Mouse (Mus musculus) embryonic facial prominence, embryonic 14.5 days (tissue): ENCODE measurements at regions not wholly inside any gene's neighbourhood (a gene's known extent, or its start where the extent isn't known, plus 50 kb on each side); places are given as distances from the start of the nearest gene placed in this dataset.

Source experiments
- ATAC-seq: fragments of 200-750 bp; cut with Nextera tagmentation; 2 replicates; pipeline ENCODE4 v1.8.0; 2017; ENCODE audit warnings: low read depth, moderate number of reproducible peaks, moderate TSS enrichment
- DNase-seq: peaks from one replicate; pipeline ENCODE4 v3.0.0-alpha.2; 2015; ENCODE audit warnings: low spot score
- H3K27ac ChIP-seq: fragments of 300-500 bp; sonication (generic); replicated peaks from 2 replicates; pipeline ENCODE4 v1.5.1; 2014; ENCODE audit warnings: low read depth, mild to moderate bottlenecking, low read length, moderate library complexity
- H3K27me3 ChIP-seq: fragments of 300-500 bp; sonication (generic); replicated peaks from 2 replicates; pipeline ENCODE4 v1.6.1; 2014; ENCODE audit warnings: low read length; ENCODE audit not compliant: control insufficient read depth, insufficient read depth
- H3K36me3 ChIP-seq: fragments of 300-500 bp; sonication (generic); 2 replicates; pipeline ENCODE4 v1.6.1; 2014; ENCODE audit warnings: low read length, mixed read lengths; ENCODE audit not compliant: control insufficient read depth, insufficient read depth
- H3K4me1 ChIP-seq: fragments of 300-500 bp; sonication (generic); 2 replicates; pipeline ENCODE4 v1.6.1; 2014; ENCODE audit warnings: antibody characterized with exemption, low read length; ENCODE audit not compliant: control insufficient read depth, insufficient read depth
- H3K4me2 ChIP-seq: fragments of 300-500 bp; sonication (generic); 2 replicates; pipeline ENCODE4 v1.6.1; 2014; ENCODE audit warnings: low read depth, mild to moderate bottlenecking, low read length, moderate library complexity, mixed read lengths
- H3K4me3 ChIP-seq: fragments of 300-500 bp; sonication (generic); 2 replicates; pipeline ENCODE4 v1.5.1; 2014; ENCODE audit warnings: low read depth, mild to moderate bottlenecking, low read length
- H3K9ac ChIP-seq: fragments of 300-500 bp; sonication (generic); 2 replicates; pipeline ENCODE4 v1.6.1; 2014; ENCODE audit warnings: low read depth, mild to moderate bottlenecking, low read length, moderate library complexity, mixed read lengths
- H3K9me3 ChIP-seq: fragments of 300-500 bp; sonication (generic); 2 replicates; pipeline ENCODE4 v1.6.1; 2016; ENCODE audit warnings: low read length; ENCODE audit not compliant: control insufficient read depth
- WGBS: fragments of 180-500 bp; shearing (Covaris S2); extraction: QIAGEN DNeasy Blood & Tissue Kit; methylation state at CpG from one replicate; pipeline ENCODE4 v1.1.7; 2014; 5-methylcytosine and 5-hydroxymethylcytosine counted together

GRCm38 (mm10) chrX:99415701-99416100 is 55.4 kb downstream of the Pja1 start:
- no peak overlapping the region for H3K27ac ChIP-seq
- H3K4me2 ChIP-seq, result no peak overlapping the region
- peaks cover 7% of the 10 kb centered on the region for H3K27me3 ChIP-seq
- H3K36me3 ChIP-seq, result no peaks in the 10 kb centered on the region
- ATAC-seq, result no peak
- no peaks in the 10 kb centered on the region for H3K9me3 ChIP-seq
- WGBS, result 34% methylated on average over 5 of the region's 5 CpGs
- no peak for DNase-seq
- H3K9ac ChIP-seq, result no peak overlapping the region
- no peaks in the 10 kb centered on the region; the same call in 1 of the 2 replicates for H3K4me1 ChIP-seq
- no peak overlapping the region for H3K4me3 ChIP-seq

- Histone ChIP-seq H3K4me3 (no peak overlapping the region), H3K4me2 (no peak overlapping the region), H3K27me3 (peaks cover 10% of the 10 kb centered on the region; the same call in 1 of the 2 replicates), H3K36me3 (no peaks in the 10 kb centered on the region), H3K9me3 (no peaks in the 10 kb centered on the region), H3K27ac (no peak overlapping the region), H3K9ac (no peak overlapping the region), H3K4me1 (no peaks in the 10 kb centered on the region; the same call in 1 of the 2 replicates)
- DNase-seq, result no peak
- ATAC-seq, result no peak
- WGBS, result 59% methylated on average over 3 of the region's 3 CpGs
These were observed 60.1 kb downstream of the Pja1 start for GRCm38 (mm10) chrX:99410942-99411341.

GRCm38 (mm10) chrX:99409858-99410257 is 61.2 kb downstream of the Pja1 start:
- H3K4me3 ChIP-seq, result no peak overlapping the region
- no peaks in the 10 kb centered on the region for H3K9me3 ChIP-seq
- peak; percentile 73 for ATAC-seq
- no peaks in the 10 kb centered on the region for H3K36me3 ChIP-seq
- 51% methylated on average over 10 of the region's 10 CpGs for WGBS
- H3K4me1 ChIP-seq, result no peaks in the 10 kb centered on the region
- H3K4me2 ChIP-seq, result no peak overlapping the region
- H3K9ac ChIP-seq, result no peak overlapping the region
- peak; percentile 71 for DNase-seq
- peaks cover 10% of the 10 kb centered on the region; the same call in 1 of the 2 replicates for H3K27me3 ChIP-seq
- peak overlapping the region; percentile 55 for H3K27ac ChIP-seq

- H3K9me3 ChIP-seq, result no peaks in the 10 kb centered on the region
- no peaks in the 10 kb centered on the region for H3K36me3 ChIP-seq
- no peaks in the 10 kb centered on the region for H3K4me1 ChIP-seq
- no peak overlapping the region for H3K4me2 ChIP-seq
- peak overlapping the region; percentile 55 for H3K27ac ChIP-seq
- ATAC-seq, result no peak
- H3K27me3 ChIP-seq, result peaks cover 10% of the 10 kb centered on the region; the same call in 1 of the 2 replicates
- DNase-seq, result no peak
- 58% methylated on average over 5 of the region's 5 CpGs for WGBS
- H3K9ac ChIP-seq, result no peak overlapping the region
- H3K4me3 ChIP-seq, result no peak overlapping the region
These were observed 61.7 kb downstream of the Pja1 start for GRCm38 (mm10) chrX:99409331-99409730.

GRCm38 (mm10) chrX:99408804-99409203 is 62.3 kb downstream of the Pja1 start:
- 63% methylated on average over 5 of the region's 6 CpGs for WGBS
- ATAC-seq, result no peak
- no peak overlapping the region for H3K4me3 ChIP-seq
- no peak overlapping the region for H3K9ac ChIP-seq
- no peak overlapping the region for H3K4me2 ChIP-seq
- no peaks in the 10 kb centered on the region for H3K9me3 ChIP-seq
- DNase-seq, result no peak
- H3K4me1 ChIP-seq, result peaks cover 3% of the 10 kb centered on the region; the same call in 1 of the 2 replicates
- H3K27me3 ChIP-seq, result peaks cover 10% of the 10 kb centered on the region; the same call in 1 of the 2 replicates
- peak overlapping the region; percentile 55 for H3K27ac ChIP-seq
- H3K36me3 ChIP-seq, result no peaks in the 10 kb centered on the region

GRCm38 (mm10) chrX:99405843-99406242 is 65.2 kb downstream of the Pja1 start:
- no peak overlapping the region for H3K9ac ChIP-seq
- no peak overlapping the region for H3K27ac ChIP-seq
- 0 out of 2 replicates have a peak, but pooled peaks cover 3% of the 10 kb centered on the region for H3K27me3 ChIP-seq
- peaks cover 8% of the 10 kb centered on the region; the same call in 1 of the 2 replicates for H3K4me1 ChIP-seq
- WGBS, result 58% methylated on average over 8 of the region's 8 CpGs
- no peak overlapping the region for H3K4me2 ChIP-seq
- DNase-seq (no peak), ATAC-seq (no peak)
- no peaks in the 10 kb centered on the region for H3K9me3 ChIP-seq
- no peak overlapping the region for H3K4me3 ChIP-seq
- no peaks in the 10 kb centered on the region for H3K36me3 ChIP-seq

- Histone ChIP-seq H3K4me1 (peaks cover 8% of the 10 kb centered on the region; the same call in 1 of the 2 replicates), H3K9ac (no peak overlapping the region), H3K27me3 (0 out of 2 replicates have a peak, but pooled peaks cover 6% of the 10 kb centered on the region), H3K9me3 (no peaks in the 10 kb centered on the region), H3K4me2 (no peak overlapping the region), H3K27ac (peak overlapping the region; percentile 65), H3K4me3 (no peak overlapping the region), H3K36me3 (no peaks in the 10 kb centered on the region)
- 39% methylated on average over 6 of the region's 6 CpGs for WGBS
- peak; percentile 60 for DNase-seq
- ATAC-seq, result peak; percentile 74
These were observed 67.4 kb downstream of the Pja1 start for GRCm38 (mm10) chrX:99403521-99404149.

GRCm38 (mm10) chrX:99402841-99403520 is 68.1 kb downstream of the Pja1 start:
- H3K27ac ChIP-seq, result peak overlapping the region; percentile 39; the same call in 1 of the 2 replicates
- no peaks in the 10 kb centered on the region for H3K9me3 ChIP-seq
- H3K27me3 ChIP-seq, result peaks cover 6% of the 10 kb centered on the region; the same call in 1 of the 2 replicates
- no peak overlapping the region for H3K4me2 ChIP-seq
- DNase-seq, result no peak
- ATAC-seq, result 0 out of 2 replicates have a peak, but pooled peaks have one; percentile 17
- H3K4me1 ChIP-seq, result peaks cover 8% of the 10 kb centered on the region; the same call in 1 of the 2 replicates
- no peak overlapping the region for H3K4me3 ChIP-seq
- H3K9ac ChIP-seq, result no peak overlapping the region
- H3K36me3 ChIP-seq, result no peaks in the 10 kb centered on the region
- WGBS, result 51% methylated on average over 9 of the region's 9 CpGs
